Mouse (Mus musculus) B cell, adult 2 months (primary cell): Measurements from ENCODE around the gene Slc4a10.

ENCODE experiments used
- DNase-seq, 2 experiments: peaks; one replicate each; pipeline ENCODE4 v3.0.0; 2022

Slc4a10 gene

DNA sequence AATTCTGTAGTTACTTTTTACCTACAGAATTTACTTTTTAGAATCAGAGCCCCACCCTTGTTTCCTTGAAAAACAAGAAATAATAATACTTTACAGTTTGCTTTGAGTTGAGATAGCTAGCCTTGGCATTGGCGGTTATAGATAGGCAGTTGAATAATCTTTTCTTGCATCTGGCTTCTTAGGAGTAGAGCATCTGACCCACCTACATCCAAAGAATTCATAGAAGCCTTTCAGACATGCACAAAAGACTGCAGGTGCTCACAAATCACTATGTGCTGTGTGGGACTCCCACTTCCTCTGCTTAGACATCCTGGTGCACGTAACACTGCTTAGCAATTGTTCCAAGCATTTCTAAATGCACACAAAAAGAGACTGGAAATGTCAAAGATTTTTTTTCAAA lies 238.8 kb downstream of the Slc4a10 start:
- DNase-seq, result no peak

DNA sequence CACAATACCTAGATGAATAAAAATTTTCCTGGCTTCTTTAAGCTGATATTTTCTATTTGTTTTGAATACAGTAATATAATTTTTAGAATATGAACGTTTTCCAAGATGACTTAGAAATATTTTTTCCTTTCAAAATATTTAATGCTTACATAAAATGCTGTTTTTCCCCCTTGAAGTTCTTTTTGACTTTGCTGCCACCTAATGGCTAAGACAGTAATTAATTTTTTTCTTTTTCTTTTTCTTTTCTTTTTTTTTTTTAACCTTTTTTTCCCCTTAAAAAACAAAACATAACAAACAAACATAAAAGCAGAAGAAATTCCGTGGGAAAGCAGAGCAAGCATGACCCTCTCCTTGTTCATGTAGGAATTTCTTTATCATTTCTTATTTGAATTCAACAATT lies 239.6 kb downstream of the Slc4a10 start:
- no peak for DNase-seq

DNA sequence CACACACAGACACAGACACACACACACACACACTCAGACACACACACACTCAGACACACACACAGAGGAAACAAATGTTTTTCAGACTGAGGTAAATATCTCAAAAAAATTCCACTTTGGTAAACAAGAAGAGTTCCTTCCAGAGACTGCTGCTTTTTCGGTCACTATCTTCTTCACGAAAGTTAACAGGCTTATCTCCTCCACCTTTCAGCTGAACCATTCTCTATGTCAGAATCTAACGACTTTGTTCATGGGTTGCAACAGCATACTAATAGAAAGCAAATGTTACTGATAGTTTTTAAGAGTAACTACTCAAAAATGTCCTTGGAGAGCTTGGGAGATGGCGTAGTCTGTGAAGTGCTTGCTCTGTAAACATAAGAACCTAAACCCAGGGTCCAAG lies 241.3 kb downstream of the Slc4a10 start:
- DNase-seq, result no peak

DNA sequence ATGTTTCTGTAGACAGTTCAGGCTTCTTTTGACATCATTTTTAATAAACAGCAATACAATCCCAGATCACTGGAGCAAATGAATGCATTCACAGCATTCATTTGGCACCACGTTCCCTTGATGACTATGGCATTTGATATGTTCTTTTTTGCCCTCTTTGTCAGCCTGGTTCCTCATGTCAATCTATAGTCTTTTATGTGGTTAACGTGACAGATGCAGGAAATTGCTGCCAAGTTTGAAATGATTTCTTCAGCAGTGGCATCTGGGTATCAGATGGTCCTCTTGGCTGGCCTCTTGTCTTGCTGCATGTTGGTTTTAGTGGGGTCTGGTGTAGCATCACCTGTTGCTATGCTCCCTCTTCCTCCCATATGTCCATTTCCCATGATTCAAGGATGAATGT lies 247.6 kb downstream of the Slc4a10 start:
- no peak for DNase-seq

DNA sequence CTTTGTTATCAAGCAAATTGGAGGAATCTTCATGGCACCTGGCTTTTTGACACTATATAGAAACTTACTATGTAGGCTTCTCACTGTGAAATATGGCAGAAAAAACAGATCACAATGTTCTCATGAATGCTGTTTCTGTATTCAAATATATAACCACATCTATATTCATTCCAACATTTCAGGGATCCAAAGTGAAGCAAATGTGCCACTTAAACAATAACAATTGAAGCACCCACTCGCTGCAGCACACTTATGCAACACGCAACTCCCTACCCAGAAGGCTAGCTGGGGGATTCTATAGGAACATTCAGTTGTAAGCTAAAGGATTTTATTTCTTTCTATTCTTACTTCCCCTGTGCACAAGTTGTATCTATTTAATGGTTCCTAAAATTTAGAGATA lies 255.5 kb downstream of the Slc4a10 start:
- no peak for DNase-seq

DNA sequence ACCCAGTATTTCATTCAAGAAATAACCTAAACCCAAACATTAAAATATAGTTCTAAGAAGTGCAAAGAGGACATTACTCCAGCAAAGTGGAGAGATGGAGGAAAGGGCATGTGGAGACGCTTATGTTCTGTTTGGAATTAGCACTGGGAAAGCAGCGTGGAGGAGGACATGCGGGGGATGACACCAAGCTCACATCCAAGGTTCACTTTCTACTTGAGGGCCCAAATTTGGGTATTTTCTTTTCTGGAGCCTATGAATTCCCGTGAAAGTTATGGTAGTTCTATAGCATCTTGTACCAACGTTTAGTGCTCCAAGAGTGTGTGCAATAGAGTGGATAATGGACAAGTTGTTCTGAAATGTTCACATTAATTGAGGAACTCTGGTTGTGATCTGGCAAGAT lies 260.7 kb downstream of the Slc4a10 start:
- DNase-seq, result no peak

DNA sequence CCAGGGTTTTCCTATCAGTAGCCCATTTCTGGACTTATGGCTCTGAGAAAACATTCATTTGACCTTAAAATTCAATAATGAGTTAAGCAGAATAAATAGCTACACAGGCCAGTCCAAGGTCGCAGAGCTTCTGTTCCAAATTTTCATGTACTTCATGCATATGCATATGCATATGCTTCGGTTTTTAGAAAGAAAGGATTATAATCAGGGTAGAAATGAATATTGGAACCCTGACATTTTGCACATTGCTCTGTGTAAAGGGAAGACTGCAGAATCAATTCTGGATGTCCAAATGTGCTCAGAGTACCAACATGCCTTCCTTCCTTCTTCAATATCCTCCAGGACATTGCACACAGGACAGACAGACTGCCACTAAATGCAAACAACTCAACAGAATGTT lies 261.2 kb downstream of the Slc4a10 start:
- no peak for DNase-seq

DNA sequence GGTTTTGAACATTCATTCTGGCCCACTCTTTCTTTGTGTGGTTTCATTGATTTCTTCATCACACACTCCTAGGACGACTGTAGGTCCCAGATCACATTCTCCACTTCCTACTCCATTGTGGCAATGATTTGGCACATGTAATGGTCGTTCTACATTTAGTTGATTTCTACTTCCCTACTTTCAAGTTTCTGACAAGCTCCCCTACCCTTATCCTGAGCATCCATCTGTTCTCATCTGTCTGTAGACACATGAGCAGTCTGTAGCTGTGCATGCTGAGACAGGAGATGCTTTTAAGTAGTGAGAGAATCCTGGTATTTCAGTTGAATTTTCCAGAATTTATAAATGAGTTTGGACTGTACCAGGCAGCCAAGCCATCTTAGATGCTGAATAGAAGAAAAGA lies 270.7 kb downstream of the Slc4a10 start:
- no peak for DNase-seq

DNA sequence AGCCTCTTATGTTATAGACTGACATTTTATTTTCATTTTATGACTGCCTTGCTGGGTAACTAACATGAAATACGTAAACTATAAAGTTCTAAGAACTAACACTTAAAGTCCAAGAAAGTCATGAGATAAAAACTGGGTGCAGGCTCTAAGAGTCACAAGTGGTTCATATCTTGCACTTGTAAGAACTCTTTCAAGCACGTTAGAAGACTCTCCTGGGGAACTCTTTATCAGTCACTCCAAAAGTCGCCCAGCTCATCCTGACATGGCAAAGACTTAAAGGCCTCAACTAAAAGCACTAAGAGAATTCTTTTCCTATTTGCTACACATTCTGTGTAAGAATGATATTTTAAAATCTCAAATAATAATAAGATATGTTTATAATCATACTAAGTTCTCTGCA lies 273.2 kb downstream of the Slc4a10 start:
- no peak for DNase-seq

DNA sequence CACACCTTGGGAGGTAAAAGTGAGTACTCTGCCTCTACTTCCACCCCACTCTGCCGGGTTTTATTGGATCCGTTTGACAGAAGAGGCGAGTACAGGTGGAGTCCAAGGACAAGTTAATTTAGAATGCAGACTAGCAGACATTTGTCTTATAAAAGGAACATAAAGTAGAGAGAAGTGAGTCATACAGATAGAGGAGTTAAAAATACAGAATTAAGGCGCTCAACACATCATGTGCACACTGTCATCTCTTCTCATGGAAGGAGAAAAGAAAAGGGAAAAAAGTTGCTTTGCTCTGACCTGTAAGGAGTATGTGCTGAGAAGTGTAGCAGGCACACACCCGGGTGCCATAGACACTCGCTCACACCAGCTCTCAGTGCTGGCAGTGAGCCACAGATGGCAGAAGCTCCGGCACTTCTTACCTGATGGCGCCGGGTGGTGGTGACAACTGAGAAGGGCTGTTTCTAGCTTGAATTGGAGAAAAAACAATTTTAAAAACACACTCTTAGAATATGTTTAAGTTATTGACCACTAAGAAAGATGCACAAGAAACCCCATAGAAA lies 276.9 kb downstream of the Slc4a10 start:
- DNase-seq, result no peak

DNA sequence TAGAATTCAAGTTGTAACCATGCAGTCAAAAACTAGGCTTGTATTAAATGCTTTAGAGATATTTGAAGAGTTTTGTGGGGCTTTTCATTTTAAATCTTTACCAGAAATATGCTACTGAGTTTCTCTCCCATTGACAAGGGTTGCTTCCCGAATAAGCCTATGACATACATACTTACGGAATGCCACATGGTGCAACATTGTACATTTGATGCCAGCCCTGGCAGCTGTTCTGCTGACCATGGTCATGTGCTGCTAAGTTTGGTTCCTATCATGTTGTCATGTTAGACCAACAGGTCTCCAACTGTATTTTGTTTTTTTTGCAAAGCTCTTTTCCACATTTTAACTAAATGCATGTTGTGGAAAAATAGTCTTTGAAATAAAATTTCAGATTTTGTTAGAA lies 279.1 kb downstream of the Slc4a10 start:
- no peak for DNase-seq

DNA sequence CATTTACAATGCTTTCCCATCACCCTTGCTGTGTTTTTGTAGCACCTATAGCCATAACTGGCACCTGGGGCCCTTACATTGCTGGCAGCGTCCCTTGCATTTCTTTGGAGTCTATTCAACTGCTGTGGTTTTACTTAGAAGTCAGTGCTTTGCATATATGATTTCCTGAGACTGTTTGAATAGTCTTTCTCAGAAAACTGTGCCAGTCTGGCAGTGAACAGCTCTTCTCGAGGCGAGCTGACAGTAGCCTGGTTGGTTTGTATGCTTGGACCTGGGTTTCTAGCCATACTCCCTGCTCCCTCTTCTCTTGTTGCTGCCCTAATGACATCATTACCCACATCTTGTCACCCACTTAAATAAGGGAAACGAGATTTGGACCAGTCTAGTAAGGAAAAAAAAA lies 285.7 kb downstream of the Slc4a10 start:
- DNase-seq, result no peak

DNA sequence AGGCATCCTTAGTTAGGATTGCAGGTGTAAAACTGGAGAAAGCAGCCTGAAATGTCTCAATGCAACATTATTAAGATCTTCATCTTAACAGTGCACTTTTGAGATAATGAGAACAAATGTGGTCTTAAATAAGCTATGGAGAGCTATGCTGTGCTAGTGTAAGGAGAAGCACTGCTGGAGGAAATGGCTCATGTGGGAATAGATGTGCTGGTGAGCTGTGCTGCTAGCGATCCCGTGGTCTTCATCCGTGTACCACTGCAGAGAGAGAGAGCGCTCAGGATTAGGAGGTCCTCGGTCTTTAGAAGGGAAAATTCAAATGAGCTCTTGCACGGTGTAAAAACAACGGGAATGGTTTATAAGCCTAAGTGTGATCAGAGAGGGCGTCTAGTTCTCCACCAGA lies 286.2 kb downstream of the Slc4a10 start:
- no peak for DNase-seq

DNA sequence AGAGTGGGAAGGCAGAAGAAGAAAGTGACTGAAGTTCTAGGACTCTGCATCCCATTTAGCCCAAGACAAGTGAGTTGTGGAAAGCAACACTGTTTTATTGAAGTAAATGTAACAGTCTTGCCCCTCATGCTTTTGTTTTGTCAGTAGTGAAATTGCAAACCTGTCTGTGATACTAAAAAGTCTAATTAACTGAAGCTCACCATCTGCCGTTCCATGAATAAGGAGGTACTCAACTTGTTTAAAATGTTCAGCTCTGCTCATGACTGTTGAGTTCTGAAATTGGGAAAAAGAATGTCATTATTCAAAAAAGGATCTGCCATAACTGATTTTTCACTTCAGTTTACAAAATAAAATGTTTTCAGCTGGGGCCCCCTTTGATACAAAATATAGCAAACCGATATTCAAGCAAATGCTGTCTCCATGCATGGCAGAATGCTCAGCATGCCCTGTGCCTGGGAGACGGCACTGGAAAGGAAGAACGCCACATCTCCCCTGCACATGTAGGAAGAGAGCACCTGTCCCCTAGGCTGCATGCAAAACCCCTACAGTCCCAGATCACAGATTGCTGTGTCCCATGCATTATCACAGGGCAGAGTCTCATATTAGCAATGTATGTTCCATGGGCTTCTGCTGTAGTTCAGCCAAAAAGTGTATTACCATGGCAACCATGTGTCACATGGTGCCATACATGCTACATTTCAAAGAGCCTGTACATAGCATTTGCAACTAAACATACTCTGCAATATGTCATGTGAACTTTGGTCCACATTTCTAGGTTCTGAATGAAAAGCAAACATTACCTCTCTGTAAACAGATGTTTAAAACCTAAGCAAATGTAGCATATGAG lies 288.4 kb downstream of the Slc4a10 start:
- no peak for DNase-seq

DNA sequence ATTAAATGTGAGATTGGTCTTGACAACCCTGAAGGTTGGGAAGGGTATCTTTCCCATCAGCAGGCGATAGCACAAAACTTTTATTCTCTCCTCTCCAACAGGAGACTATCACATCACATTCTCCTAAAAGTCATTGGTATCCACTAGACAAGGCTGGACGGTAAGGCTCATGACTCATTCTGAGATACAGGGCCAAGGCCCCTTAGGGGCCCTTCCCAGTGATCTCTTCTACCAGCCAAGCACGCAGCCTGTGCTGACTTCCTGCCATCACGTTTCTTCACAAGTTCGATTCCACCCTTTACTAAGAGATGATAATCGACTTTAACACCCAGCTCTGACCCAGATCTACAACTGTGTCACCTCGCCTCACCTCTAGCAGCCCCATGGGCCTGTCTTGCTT lies 290.8 kb downstream of the Slc4a10 start:
- no peak for DNase-seq

DNA sequence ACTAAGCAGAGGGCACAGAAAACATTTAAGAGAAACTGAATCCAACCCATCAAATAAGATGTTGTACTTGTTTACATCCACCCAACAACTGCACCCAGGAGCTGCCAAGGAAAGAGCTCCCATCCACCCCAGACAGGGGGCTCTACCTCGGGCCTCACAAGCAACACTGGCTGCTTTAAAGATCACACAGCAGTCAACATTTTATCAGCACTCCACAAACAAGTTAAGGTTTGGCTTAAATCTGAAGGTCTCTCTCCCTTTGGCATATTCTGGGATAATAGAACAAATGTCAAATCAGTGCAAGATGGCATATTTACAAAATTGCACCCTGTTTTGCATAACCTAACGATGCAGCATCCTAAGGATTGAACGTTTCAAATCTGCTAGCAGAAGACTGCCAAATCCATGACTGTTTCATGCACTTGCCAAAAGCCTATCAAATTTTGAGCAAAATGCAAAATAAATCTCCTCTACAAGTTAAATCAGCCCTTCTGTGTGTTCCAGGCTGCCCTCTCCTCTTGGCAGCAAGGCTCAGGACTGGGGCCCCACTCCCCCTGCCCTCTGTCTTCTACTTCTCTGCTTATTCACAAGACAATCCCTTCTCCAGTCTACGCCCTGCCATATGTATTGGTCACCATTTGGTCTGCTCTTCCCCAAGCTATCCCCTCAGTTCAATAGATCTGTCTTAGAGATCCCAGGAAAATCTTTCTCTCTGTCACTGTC lies 293.1 kb downstream of the Slc4a10 start:
- DNase-seq, result no peak

DNA sequence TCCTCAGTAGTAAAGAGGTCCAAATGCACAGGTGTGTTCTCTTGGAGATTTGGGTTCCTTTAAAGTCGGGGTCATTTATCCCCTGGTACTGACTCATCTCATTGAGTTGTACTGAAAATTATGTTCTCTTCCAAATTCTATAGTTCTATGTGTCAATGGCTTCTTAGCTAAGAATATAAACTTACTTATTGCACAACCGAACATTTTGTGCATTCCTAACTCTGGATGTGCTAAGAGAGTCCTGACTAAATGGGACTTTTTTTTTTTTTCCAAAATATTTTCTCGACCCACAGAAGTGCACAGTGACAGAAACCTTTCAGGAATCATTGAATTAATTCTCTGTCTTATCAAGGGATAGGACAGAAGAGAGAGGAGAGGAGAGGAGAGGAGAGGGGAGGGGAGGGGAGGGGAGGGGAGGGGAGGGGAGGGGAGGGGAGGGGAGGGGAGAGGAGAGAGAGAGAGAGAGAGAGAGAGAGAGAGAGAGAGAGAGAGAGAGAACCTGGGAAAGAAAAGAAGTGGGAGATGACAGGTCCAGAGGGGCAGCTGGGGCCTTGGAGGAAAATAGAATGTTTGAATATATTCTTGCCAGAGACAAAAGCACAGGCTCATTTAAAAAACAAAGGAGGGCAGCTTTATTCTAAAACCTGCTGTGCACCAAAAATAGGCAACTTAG lies 294.9 kb downstream of the Slc4a10 start:
- DNase-seq, result no peak

DNA sequence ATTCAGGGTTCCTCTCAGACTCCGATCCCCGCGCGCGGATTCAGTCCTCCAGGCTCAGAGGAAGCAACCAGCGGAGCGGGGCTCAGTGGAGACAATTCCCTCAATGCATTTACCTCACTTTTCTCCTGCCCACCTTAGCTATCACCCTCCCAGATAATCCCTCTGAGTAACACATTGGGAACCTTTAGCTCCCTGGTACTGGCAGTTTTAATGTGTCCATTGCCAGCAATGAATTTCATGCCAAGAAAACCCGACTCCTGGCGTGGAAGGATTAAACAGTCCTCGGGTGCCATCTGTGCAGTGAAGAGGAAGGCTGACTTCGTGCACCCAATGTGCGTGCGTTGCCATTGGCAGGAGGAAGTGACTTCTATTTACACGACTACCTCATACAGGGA lies 295.5 kb downstream of the Slc4a10 start:
- no peak for DNase-seq

DNA sequence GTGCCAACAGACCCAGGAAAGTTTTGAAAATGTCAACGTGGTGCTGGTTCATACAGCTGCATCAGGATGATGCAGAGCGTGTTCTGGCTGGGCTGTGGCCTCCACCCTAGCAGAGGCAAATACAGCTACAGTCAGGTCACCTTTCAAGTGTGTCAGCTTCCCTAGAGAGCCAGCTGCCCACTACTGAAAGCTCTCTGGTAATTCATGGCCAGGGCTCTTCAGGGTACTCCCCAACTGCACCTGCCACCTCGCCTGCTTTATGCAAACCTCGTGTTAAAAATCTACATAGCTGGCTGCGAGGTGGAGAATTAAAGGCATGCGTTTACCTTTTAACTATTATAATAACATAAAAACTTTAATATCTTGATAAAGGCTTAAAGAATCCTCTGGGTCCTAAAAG lies 298.1 kb downstream of the Slc4a10 start:
- DNase-seq, result no peak

DNA sequence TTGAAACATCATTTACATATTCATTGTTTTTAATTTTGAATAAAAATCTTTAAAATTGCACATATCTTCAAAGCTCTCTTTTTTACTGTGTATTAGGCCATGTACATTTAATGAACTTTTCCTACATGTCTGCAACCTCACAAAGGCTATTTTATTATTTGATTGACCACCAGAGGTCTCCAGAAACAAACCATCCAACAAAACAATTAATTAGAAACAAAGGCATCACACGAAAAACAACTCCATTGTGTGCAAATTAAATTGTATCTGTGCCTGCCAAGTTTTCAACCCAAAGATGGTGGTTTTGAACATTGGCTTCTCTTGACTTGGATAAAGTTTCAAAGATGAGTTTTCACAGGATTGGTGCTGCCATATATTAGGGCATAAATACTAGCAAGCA lies 300.5 kb downstream of the Slc4a10 start:
- DNase-seq, result no peak

DNA sequence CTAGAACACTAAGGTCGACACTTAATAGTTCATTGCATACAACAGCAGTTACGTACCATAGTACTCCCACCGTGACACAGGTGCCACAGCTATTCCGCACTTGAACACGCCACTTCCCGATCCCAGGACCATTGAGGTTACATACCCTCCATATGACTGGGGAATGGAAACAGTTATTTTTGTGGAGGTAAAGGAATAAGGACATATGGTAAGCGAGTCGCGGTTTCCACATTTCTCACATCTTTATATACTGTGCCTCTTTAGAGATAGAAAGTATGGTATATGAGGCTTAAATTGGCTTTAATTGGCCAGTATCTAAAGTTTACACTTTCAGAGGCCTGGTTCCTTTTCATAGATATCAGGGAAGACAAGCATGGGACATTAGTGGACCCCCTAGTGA lies 301.5 kb downstream of the Slc4a10 start:
- no peak for DNase-seq

DNA sequence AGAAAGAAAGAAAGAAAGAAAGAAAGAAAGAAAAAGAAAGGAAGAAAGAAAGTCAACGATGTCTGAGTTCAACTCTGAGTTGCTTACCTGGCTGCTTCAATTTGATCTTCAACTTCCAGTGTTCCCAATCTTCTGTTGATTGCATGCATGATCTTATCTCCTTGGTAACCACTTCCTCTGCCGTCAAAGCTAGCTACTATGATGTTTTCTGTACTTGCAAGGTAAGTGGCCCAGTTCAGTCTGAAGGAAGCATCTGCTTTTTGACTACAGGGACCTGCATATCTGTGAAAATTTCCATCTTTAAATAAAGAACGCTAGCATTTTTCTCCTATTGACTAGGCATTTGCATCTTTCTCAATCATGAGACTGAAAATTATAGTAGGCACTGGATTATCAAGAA lies 305.8 kb downstream of the Slc4a10 start:
- no peak for DNase-seq

DNA sequence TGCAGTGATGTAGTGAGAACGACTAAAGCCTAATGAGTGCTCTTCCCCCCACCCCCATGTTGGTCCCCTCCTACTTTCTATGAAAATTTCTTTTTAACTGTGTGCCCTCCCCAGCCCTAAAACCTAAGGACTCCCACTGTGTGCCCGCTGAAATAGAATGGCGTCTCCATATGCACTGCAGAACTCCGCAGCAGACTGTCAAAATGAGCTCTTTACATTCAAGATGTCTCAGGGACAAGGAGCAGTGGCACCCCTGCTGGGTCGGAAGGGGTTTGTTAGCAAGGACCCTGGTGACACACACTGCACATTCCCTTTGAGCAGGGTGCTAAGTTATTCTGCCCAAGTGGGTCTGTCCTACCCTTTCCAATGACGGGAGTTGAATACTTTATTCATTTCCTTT lies 309.5 kb downstream of the Slc4a10 start:
- no peak for DNase-seq

DNA sequence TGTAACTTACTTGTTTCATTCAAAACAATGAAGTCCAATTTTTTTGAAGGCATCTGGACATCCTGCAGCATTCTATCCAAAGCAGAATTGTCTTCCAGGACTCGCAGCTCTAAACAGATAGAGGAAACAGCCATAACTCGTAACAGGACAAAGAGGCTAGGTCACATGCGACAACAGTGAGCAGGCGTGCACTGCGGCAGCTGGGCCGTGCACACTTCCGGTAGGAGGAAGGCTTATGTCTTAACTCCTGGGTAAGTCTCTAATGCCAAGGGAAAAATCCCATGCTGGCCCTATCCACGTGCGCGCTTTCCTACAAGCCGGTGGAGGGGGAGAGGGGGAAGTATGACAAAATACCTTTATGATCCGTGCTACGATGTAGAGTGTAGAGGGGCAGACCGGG lies 310.3 kb downstream of the Slc4a10 start:
- DNase-seq, result no peak
